Mouse (Mus musculus) embryonic fibroblast, embryonic 13.5 days (primary cell): ENCODE results near the gene Slc12a5. TPM values are rescaled to one million over a fixed set of nuclear protein-coding genes. Genes with fewer than 3 reads are reported as not detected.

Experiments used
- H3K27ac ChIP-seq: 2 replicates; pipeline ENCODE4 v1.5.1; 2012; ENCODE audit warnings: low read length, control low read depth, inconsistent platforms; ENCODE audit not compliant: insufficient read depth
- H3K4me1 ChIP-seq: 2 replicates; pipeline ENCODE4 v1.6.1; 2011; ENCODE audit warnings: low read length; ENCODE audit not compliant: control insufficient read depth, insufficient read depth
- H3K4me3 ChIP-seq: 2 replicates; pipeline ENCODE4 v1.5.1; 2011; ENCODE audit warnings: mild to moderate bottlenecking, control low read depth, low read length; ENCODE audit not compliant: insufficient read depth
- CTCF ChIP-seq: IDR thresholded peaks from 2 replicates; pipeline ENCODE4 v1.5.1; 2011; ENCODE audit warnings: mild to moderate bottlenecking, control low read depth, low read length, moderate library complexity, borderline replicate concordance; ENCODE audit not compliant: insufficient read depth
- POLR2A ChIP-seq: IDR thresholded peaks from 2 replicates; pipeline ENCODE4 v1.6.1; 2011; ENCODE audit warnings: low read depth, mild to moderate bottlenecking, control low read depth, low read length, moderate library complexity
- polyA plus RNA-seq: library from polyadenylated mRNA; stranded (reverse); fragments of >200 nt; gene quantifications from 2 replicates; pipeline ENCODE4 v1.2.4, GENCODE M21; 2011; ENCODE audit warnings: low read depth; ENCODE audit not compliant: missing spikeins, insufficient read length

The Slc12a5 gene
- polyA plus RNA-seq, 1 experiment: 1.4 TPM

DNA sequence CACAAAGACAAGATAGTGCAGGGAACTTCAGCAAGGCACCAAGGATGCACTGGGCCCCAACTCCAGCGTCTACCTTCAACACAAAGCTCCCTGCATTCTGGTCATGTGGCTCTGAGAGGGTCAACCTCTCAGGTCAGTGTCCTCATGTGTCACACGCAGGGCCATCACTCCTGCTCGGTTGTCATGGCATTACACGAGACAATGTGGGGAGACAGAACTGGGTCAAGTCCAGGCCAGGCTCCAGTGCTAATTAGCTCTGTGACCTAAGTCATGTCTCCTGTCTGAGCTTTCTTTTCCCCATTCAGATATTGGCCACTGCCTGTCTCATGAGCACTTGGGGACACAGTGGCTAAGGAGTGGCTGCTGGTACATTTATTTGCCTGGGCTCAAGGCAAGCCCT lies 37.3 kb upstream of the Slc12a5 start:
- Histone ChIP-seq H3K4me3 (no peak overlapping the region), H3K4me1 (no peaks in the 10 kb centered on the region), H3K27ac (no peak overlapping the region)
- no peak for TF ChIP-seq CTCF
- TF ChIP-seq POLR2A: no peak

DNA sequence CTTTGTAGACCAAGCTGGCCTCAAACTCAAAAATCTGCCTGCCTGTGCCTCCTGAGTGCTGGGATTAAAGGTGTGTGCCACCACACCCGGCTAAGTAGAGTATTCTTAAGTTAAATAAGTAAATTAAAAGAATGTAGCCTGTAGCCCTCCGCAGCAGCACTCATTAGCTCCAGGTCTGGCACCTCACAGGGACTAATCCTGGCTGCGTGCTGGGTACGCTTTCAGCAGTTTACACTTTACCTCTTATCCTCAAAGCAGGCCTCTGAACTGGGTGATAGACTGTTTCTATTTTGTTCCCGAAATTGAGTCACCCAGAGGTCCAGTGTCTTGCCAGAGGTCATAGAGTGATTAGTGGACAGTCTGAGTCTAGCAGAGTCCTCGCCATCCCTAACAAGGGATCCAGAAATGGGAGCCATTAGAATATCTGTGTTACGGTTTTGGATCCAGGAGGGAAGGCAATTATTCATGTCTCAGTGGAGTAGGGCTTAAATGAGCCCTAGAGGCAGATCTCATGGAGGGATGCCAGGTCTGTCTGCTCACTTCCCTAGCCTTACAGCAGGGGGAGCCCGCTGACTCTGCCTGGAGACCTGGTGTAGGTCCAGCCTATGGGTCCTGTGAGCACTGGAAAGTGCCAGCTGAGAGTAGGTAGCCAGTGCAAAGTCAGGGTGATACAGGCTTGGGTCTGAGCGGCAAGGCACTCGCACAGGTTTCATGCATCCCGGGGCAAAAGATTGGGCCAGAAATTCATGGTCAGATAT lies 36.3 kb upstream of the Slc12a5 start:
- no peaks in the 10 kb centered on the region for H3K4me1 ChIP-seq
- H3K27ac ChIP-seq: no peak overlapping the region
- H3K4me3 ChIP-seq: no peak overlapping the region
- TF ChIP-seq CTCF (peak; percentile 90), POLR2A (no peak)

DNA sequence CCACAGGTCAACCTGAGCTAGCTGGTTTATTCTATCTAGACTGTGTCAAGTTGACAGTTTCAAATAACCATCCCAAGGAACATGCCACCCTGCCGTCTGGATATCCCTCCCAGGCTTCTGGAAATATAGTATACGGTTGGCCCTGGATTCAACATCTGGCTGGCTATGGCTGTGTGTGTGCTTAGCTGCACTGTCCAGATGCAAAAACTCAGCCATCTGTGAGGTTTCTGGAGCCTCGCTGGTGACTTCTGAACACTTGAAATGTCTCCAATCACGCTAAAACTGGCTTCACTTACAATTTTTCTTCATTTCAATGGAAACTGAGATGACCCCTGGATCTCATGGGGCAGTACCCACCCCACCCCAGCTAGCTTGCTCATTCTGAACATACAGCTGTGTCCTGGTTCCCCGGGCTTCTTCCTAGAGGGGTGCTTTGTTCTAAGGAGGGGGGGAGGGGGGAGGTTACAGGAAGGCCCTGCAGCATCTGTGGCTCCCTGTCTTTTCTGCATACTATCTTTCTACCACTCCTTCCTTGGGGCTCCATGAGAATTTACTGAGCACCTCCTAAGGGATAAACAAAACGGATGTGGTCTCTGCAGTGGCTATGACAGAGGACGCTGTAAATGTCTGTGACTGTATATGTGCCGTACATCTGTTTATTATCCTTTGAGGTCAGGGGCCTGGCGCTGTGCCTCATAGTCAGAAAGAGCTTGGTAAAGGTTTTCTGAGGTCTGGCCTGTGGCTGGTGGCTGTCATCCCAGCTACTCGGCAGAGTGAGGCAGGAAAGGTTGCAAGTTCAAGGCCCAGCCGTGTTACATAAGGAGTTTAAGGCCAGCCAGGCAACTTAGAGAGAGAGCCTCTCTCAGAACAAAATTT lies 29.7 kb upstream of the Slc12a5 start:
- Histone ChIP-seq H3K27ac (no peak overlapping the region), H3K4me3 (no peak overlapping the region), H3K4me1 (no peaks in the 10 kb centered on the region)
- TF ChIP-seq CTCF (no peak), POLR2A (no peak)

DNA sequence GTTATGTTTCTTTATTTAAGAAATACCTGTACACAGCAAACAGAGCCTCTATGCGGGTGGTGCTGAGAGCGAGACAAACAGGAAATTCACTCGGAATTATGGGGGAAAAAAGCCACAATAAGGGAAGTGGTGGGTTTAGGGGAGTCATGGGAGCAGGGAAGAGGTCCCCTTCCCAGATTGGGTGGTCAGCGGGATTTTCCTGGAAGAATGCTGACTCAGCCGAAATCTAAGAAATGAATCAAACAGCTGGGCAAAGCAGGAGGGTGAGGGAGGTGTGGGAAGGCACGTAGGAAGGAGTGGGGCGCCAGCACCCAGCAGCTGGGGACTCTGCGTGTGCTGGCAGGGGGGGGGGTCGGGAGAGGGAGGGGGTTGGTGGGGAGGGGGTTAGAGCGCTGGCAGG lies 27.1 kb upstream of the Slc12a5 start:
- no peak overlapping the region for H3K4me3 ChIP-seq
- TF ChIP-seq CTCF (no peak), POLR2A (no peak)
- H3K27ac ChIP-seq: no peak overlapping the region
- no peaks in the 10 kb centered on the region for H3K4me1 ChIP-seq

DNA sequence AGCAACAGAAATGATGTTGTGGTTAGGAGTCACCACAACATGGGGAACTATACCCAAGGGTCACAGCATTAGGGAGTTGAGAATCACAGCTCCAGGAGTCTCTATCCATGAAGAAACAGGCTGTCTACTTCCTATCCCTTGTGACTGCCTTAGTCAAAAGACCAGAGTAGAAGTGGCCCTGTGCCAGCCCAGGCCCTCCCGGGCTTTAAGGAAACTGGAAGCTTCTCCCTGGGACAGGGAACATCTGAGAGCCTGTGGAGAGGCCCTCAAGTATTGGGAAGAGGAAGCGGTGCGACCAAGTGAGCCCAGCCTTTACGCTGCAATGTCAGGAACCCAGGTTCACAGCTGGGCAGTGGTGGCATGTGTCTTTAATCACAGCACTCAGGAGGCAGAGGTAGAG lies 24.6 kb upstream of the Slc12a5 start:
- Histone ChIP-seq H3K4me1 (no peaks in the 10 kb centered on the region), H3K27ac (no peak overlapping the region)
- TF ChIP-seq CTCF (no peak), POLR2A (no peak)

DNA sequence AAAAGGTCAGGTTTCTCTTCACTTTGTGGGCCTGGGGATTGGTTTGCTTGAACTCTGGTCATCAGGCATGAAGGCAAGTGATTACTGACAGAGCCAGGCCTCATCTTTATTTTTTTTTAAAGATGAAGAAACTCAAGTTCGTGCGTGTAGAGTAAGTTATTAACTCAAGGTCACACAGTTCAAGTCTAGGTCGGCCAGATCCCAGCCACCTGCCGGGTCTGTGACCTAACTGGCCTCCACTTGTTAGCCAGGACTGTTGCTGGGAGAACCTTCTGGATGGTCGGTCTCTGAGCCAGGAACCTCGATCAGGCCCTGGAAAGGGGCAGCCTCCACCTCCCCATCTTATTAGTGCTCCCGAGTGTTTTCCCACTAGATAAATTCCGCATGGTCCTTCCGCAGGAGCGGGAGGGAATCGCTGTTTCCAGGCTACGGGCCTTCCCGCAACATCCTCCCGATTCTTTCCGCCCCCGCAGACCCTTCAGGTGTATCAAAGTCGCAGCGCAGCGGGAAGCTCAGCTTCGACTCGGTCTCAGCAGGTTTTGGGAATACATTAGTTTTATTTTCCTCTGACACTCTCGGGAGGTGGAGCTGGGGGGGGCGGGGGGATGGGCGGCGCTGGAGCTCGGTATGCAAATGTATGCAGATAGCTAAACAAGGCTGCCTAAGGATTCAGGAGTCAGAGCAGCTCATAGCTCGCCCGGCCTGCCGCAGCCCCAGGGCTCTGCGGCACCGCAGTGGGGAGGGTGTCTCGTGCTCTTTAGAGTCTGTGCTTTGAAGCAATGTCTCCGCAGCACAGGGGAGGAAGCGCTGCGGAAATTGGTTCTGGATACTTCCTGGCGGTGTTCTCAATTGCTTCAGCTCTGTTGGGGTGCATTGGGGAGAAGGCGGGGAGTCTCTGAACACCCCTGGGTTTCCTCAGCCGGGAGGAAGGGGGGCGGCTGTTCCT lies 22.2 kb upstream of the Slc12a5 start:
- Histone ChIP-seq H3K4me1 (no peaks in the 10 kb centered on the region), H3K27ac (no peak overlapping the region), H3K4me3 (peak overlapping the region; percentile 9; the same call in 1 of the 2 replicates)
- TF ChIP-seq CTCF (no peak), POLR2A (0 out of 2 replicates have a peak, but pooled peaks have one; percentile 16)

More for the DNA sequence above, 24.6 kb upstream of the Slc12a5 start:
- H3K4me3 ChIP-seq: no peak overlapping the region

DNA sequence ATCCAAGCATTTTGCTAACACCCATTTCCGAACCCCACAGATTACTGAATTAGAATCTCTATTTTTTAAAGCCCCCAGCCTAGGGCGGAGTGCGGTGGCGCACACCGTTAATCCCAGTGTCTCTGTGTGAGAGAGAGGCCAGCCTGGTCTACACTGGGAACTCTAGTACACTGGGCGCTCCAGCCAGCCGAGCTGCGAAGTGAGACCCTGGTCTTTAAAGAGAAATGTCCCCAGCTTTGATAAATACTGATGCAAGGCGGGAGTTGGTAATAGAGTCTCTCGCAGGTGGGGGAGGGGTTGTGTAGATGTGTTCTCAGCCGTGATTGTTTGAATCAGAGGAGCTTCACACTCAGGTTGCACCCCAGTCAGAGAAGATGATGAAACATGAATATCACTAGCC lies 21.5 kb upstream of the Slc12a5 start:
- Histone ChIP-seq H3K4me1 (no peaks in the 10 kb centered on the region), H3K27ac (no peak overlapping the region), H3K4me3 (peak overlapping the region; percentile 9; the same call in 1 of the 2 replicates)
- TF ChIP-seq CTCF: no peak
- TF ChIP-seq POLR2A: no peak

DNA sequence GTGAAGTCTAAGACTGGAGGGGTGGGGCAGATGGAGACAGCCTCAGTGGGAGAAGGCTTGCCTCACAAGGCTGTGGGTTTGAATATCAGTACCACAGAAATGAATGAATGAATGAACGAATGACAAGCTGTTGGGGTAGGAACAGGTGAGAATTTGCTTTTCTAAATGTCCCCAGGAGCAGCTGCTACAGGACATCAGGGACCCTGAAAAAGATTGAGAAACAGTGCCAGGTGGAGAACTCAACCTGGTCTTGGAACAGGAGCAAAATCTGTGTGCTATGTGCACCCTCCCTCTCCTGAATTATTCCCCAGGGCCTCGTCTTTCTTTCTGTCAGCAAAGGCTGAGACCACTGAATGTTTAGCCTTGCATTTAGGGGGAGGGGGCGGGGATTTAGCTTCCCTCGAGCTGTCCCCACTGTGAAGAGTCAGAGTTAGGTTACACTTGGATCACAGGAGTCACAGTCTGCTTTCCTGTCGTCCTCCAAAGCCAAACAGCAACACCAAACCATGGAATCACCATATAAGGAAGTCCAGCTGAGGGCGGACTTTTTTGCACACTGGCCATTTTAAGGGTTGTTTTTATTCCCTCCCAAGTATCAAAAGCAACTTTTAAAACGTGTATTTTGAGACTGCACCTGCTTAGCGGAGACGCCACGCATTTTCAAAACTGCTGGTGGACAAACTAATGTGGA lies 20.3 kb upstream of the Slc12a5 start, which contains the start of gene Mmp9:
Gene Mmp9 (plus strand): TSS at position 641 of the 691 bp plus-strand sequence.
- no peaks in the 10 kb centered on the region for H3K4me1 ChIP-seq
- TF ChIP-seq POLR2A (no peak), CTCF (no peak)
- H3K4me3 ChIP-seq: no peak within 1 kb of the TSS
- no peak within 1 kb of the TSS for H3K27ac ChIP-seq
